Mouse (Mus musculus) frontal cortex, postnatal 10 days (tissue): ENCODE data around the gene Slc17a5.
A peak's percentile ranks its signal among the peaks of the same experiment; 100 is the strongest.
"Not testable (repeated sequence)": the region's sequence is repeated elsewhere in the genome, so short reads cannot be mapped to it uniquely, and the experiment has no call there.

Source experiments
- DNase-seq, 2 experiments: peaks; one replicate each; pipeline ENCODE4 v3.0.0; 2022; ENCODE audit warnings: low spot score in 2 of 2, mixed read lengths in 1 of 2

Gene Slc17a5

GRCm38 (mm10) chr9:78520127-78520779 lies 67.6 kb downstream of the Slc17a5 start:
- no peak for DNase-seq

GRCm38 (mm10) chr9:78517237-78517636 lies 70.6 kb downstream of the Slc17a5 start:
- DNase-seq: not testable (repeated sequence)

GRCm38 (mm10) chr9:78516125-78516524 lies 71.7 kb downstream of the Slc17a5 start:
- no peak for DNase-seq

GRCm38 (mm10) chr9:78514681-78515080 lies 73.2 kb downstream of the Slc17a5 start:
- no peak for DNase-seq

- no peak for DNase-seq
These were observed 73.9 kb downstream of the Slc17a5 start for GRCm38 (mm10) chr9:78513776-78514500.

- DNase-seq: no peak
These were observed 76.1 kb downstream of the Slc17a5 start for GRCm38 (mm10) chr9:78511705-78512104.

GRCm38 (mm10) chr9:78508106-78508786 lies 79.6 kb downstream of the Slc17a5 start:
- DNase-seq: no peak

GRCm38 (mm10) chr9:78506722-78507077 lies 81.1 kb downstream of the Slc17a5 start:
- DNase-seq: no peak

- DNase-seq: no peak
These were observed 81.7 kb downstream of the Slc17a5 start for GRCm38 (mm10) chr9:78506002-78506721.

GRCm38 (mm10) chr9:78505223-78505622 lies 82.6 kb downstream of the Slc17a5 start:
- no peak for DNase-seq

- DNase-seq: no peak
These were observed 83.2 kb downstream of the Slc17a5 start for GRCm38 (mm10) chr9:78504679-78505078.

GRCm38 (mm10) chr9:78504133-78504532 lies 83.7 kb downstream of the Slc17a5 start:
- no peak for DNase-seq

- DNase-seq: no peak
These were observed 84.4 kb downstream of the Slc17a5 start for GRCm38 (mm10) chr9:78503223-78504079.

GRCm38 (mm10) chr9:78501284-78501683 lies 86.6 kb downstream of the Slc17a5 start:
- no peak for DNase-seq

GRCm38 (mm10) chr9:78500386-78500785 lies 87.5 kb downstream of the Slc17a5 start:
- no peak for DNase-seq

GRCm38 (mm10) chr9:78493171-78493570 lies 94.7 kb downstream of the Slc17a5 start:
- no peak for DNase-seq

- no peak for DNase-seq
These were observed 95.6 kb downstream of the Slc17a5 start for GRCm38 (mm10) chr9:78492254-78492653.

GRCm38 (mm10) chr9:78491169-78491568 lies 96.7 kb downstream of the Slc17a5 start:
- no peak for DNase-seq

GRCm38 (mm10) chr9:78488890-78489420 lies 98.9 kb downstream of the Slc17a5 start, which contains the start of gene Eef1a1:
Gene Eef1a1 (minus strand): TSS chr9:78489151.
- peak in 1 of 2 experiments; percentile 20 for DNase-seq

GRCm38 (mm10) chr9:78488021-78488420 lies 99.8 kb downstream of the Slc17a5 start:
- DNase-seq: not testable (repeated sequence)
